Mouse (Mus musculus): ENCODE data around the gene Rfc5. TPM values are rescaled to one million over a fixed set of nuclear protein-coding genes. Genes with fewer than 3 reads are reported as not detected.
"Not testable (repeated sequence)": the region's sequence is repeated elsewhere in the genome, so short reads cannot be mapped to it uniquely, and the experiment has no call there.

Rfc5 gene
- total RNA-seq, 1 experiment from 2014 or later = 16.8 TPM

DNA sequence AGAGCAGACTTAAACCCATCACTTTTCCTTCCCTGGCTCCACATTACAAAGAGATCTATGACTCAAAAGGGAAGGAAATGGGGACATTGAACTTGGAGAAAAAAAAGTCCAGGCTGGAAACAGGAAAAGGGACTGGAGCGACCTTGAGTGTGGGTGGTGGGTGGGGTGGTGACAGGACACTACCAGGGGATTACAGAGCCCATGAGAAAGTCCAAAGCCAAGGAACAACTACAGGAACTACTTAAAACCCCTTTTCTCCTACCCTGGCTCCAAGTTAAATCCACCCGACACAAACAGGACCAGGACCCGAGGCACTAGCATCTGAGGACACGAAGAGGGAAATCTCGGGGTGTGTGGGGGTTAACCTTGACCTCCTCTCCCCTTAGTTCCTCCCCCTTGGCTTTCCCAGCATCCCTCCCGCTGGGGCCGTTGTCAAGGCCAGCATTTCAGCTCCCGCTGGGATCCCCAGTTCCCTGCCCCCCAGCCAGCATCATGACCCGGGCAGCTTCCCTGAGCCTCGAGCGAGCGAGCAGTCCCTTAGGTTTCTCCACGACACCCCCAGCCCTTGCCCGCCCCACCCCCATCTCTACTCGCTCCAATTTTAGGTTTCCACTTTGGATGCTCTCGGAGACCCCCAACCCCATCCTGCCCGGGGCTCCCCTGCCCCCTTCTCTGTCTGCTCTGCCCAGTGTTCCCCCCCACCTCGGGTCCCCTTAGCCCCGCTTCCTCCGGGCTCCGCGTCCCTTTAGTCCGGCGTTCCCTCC is 32.3 kb downstream of the Rfc5 start:
- no peak for ATAC-seq (replicated peaks; ENCODE audit: insufficient number of reproducible peaks, low FRiP score, low TSS enrichment, poor library complexity, severe bottlenecking)

DNA sequence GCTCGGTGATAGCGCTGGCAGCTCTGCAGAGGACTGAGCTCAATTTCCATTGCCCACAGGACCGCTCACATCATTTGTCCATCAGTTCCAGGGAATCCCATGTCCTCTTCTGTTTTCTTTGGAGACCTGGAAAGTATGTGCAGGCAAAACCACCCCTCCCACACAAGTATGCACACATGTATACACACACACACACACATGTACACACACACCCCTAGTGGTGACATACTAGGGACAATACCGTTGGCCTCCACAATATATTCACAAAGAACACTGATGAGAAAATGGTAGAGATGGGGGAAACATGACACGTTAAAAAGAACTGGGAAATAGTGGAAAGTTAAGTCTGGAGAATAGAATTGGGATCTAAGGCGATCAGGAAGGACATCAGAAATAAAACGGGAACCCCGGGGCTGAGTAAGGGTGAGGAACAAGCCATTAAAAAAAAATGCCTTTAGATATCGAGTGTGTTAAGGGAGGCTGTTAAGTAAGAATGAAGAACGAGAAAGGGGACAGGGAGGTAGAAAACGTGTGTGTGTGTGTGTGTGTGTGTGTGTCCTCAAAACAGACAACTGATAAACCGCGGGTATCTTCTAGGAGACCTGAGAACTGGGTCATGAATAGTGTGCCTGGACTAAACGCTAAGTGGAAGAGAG is 33.1 kb downstream of the Rfc5 start:
- ATAC-seq (replicated peaks; ENCODE audit: insufficient number of reproducible peaks, low FRiP score, low TSS enrichment, poor library complexity, severe bottlenecking) = no peak

- ATAC-seq (replicated peaks; ENCODE audit: insufficient number of reproducible peaks, low FRiP score, low TSS enrichment, poor library complexity, severe bottlenecking) = no peak
Measured at GRCm38 (mm10) chr5:117354121-117354520, 34.7 kb downstream of the Rfc5 start.

DNA sequence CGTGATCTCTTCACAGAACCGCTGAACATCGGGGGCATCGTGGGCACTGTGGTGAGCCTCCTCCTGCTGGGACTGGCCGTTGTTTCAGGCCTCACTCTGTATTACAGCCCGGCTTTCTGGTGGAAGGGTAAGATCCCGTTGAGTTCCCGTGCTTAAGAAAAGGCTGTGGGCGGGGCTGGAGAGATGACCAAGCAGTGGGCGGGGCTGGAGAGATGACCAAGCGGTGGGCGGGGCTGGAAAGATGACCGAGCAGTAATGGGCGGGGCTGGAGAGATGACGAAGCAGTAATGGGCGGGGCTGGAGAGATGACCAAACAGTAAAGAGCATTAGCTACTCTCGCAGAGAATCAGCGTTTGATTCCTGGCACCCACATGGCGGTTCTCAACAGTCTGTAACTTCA is 40.6 kb downstream of the Rfc5 start:
- no peak for ATAC-seq (replicated peaks; ENCODE audit: insufficient number of reproducible peaks, low FRiP score, low TSS enrichment, poor library complexity, severe bottlenecking)

DNA sequence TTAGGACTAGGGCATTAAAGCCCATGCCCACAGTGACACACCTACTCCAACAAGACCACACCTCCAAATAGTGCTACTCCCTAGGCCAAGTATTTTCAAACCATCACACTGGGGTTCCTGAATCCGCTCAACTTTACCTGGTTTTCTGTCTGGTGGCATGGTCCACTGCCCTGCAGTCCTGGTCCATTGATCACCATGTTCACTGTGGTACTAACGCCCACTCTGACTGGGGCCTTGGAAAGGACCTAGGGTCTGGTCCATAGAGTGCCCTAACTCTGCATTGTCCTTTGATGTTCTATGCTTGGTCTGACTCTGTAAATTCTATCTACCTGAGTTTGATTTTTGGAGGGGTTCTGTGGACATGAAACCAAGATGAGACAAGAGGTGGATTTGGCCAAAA is 41.0 kb downstream of the Rfc5 start:
- ATAC-seq (replicated peaks; ENCODE audit: insufficient number of reproducible peaks, low FRiP score, low TSS enrichment, poor library complexity, severe bottlenecking) = no peak

- no peak for ATAC-seq (replicated peaks; ENCODE audit: insufficient number of reproducible peaks, low FRiP score, low TSS enrichment, poor library complexity, severe bottlenecking)
Measured at GRCm38 (mm10) chr5:117347011-117347410, 41.8 kb downstream of the Rfc5 start.

GRCm38 (mm10) chr5:117346281-117346680 is 42.6 kb downstream of the Rfc5 start:
- no peak for ATAC-seq (replicated peaks; ENCODE audit: insufficient number of reproducible peaks, low FRiP score, low TSS enrichment, poor library complexity, severe bottlenecking)

DNA sequence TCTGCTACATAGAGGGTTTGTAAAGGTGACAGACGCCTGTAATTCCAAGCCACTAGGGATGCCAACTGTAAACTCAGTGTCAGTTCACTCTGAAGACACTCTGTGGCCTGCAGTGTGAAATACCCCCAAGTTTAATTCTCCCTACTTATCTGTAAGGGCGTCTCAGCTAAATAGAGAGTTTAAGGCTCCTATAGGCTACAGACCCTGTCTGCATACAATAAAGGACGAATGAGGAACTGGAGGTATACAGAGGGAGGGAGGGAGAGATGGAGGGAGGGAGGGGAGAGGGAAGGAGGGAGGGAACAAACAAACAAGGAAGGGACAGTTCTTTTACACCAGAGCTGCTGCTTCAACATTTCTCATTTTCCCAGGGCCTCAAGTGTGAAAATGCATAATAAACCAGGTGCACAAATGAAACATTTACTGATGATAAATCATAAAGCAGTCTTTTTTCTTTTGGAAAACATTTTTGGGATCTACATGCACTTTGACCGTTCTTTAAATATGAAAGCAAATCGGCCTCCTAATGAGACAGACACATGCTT is 43.3 kb downstream of the Rfc5 start:
- no peak for ATAC-seq (replicated peaks; ENCODE audit: insufficient number of reproducible peaks, low FRiP score, low TSS enrichment, poor library complexity, severe bottlenecking)

- not testable (repeated sequence) for ATAC-seq (replicated peaks; ENCODE audit: insufficient number of reproducible peaks, low FRiP score, low TSS enrichment, poor library complexity, severe bottlenecking)
Measured at GRCm38 (mm10) chr5:117344496-117344895, 44.4 kb downstream of the Rfc5 start.

DNA sequence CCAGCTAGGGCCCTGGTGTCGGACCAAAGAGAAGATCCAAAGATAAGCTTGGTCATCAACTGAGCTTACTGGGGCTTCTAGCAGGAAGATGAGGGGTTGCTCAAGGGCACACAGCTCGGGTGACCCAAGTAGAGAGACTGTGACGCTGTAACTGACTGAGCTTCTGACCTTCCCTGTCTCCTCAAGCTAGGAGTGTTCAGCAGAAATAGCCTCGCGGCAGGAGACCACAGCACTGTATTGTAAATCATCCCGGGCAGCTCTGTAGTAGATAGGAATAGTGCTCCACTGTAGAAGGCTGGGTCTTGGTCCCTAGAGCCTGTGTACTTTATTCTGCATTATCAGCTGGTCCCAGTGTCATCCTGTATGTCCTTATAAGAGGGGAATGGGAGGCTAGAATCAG is 47.0 kb downstream of the Rfc5 start:
- ATAC-seq (replicated peaks; ENCODE audit: insufficient number of reproducible peaks, low FRiP score, low TSS enrichment, poor library complexity, severe bottlenecking) = no peak

DNA sequence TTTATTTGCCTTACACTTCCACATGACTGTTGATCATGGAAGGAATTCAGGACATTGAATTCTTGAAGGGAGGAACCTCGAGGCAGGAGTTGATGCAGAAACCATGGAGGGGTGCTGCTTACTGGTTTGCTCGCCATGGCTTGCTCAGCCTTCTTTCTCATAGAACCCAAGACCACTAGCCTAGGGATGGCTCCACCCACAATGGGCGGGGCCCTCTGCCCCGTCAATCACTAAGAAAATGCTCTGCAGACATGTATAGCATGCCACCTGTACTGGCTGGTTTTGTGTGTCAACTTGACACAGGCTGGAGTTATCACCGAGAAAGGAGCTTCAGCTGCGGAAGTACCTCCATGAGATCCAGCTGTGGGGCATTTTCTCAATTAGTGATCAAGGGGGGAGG is 48.8 kb downstream of the Rfc5 start:
- no peak for ATAC-seq (replicated peaks; ENCODE audit: insufficient number of reproducible peaks, low FRiP score, low TSS enrichment, poor library complexity, severe bottlenecking)

GRCm38 (mm10) chr5:117338503-117338902 is 50.3 kb downstream of the Rfc5 start:
- no peak for ATAC-seq (replicated peaks; ENCODE audit: insufficient number of reproducible peaks, low FRiP score, low TSS enrichment, poor library complexity, severe bottlenecking)

DNA sequence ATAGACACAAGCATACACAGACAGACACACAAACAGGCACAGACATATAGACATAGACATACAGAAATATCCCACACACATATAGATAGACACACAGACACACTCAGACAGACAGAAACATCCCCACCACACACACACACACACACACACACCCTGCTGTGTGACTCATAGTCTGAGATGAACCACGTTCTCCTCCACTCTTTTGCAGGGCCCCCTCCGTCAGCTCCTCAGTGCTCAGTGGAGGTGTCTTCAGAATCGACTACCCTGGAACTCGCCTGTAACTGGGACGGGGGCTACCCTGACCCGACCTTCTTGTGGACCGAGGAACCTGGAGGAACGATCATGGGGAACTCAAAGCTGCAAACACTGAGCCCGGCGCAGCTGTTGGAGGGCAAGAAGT is 50.8 kb downstream of the Rfc5 start:
- no peak for ATAC-seq (replicated peaks; ENCODE audit: insufficient number of reproducible peaks, low FRiP score, low TSS enrichment, poor library complexity, severe bottlenecking)

DNA sequence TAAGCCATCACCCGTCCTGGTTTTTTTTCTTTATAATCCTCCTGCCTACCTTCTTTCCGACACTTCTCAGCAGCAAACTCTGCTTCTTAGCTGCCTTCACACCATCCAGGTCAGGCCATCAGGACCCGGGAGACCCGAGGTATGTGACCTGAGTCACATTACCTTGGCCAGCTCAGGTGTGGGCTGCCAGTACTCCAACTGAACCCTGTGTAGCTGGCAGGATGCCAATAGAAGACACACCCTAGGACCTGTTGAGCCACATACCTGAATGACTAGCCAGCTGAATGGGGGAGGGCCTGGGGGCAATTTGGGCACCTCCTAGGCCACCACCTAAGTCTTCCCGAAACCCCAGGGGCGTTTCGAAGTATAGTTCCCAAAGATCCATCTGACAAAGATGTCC is 58.4 kb downstream of the Rfc5 start:
- no peak for ATAC-seq (replicated peaks; ENCODE audit: insufficient number of reproducible peaks, low FRiP score, low TSS enrichment, poor library complexity, severe bottlenecking)

Other genes with a start within 250 kb of the Rfc5 start
- 23.5 to 34.1 TPM (median 27.5 TPM) in 3 replicates for gene Pebp1, start 101.4 kb downstream of the Rfc5 start, total RNA-seq (2017)
- gene Vsig10, start 70.0 kb downstream of the Rfc5 start, total RNA-seq (2017) = 4.9 to 5.5 TPM (median 5.2 TPM) in 3 replicates
- 35.9 to 42.1 TPM (median 41.8 TPM) in 3 replicates for gene Wsb2, start 31.7 kb downstream of the Rfc5 start, total RNA-seq (2017)
- gene Ksr2, start 25.0 kb upstream of the Rfc5 start, total RNA-seq (2017) = 0.19 TPM in 1 of 3 replicates, not detected in the others